Mouse (Mus musculus) hindbrain, embryonic 14.5 days (tissue): ENCODE data around the gene Nodal. TPM values are rescaled to one million over a fixed set of nuclear protein-coding genes. Genes with fewer than 3 reads are reported as not detected.

Experiments
- ATAC-seq: fragments of 200-750 bp; cut with Nextera tagmentation; 2 replicates; pipeline ENCODE4 v1.8.0; 2017; ENCODE audit warnings: moderate number of reproducible peaks, mild to moderate bottlenecking, moderate TSS enrichment, moderate library complexity; ENCODE audit not compliant: low FRiP score
- DNase-seq: peaks from one replicate; pipeline ENCODE4 v3.0.0-alpha.2; 2015; ENCODE audit warnings: low spot score
- H3K27ac ChIP-seq: fragments of 300-500 bp; sonication (generic); 2 replicates; pipeline ENCODE4 v1.5.1; 2014; ENCODE audit warnings: mild to moderate bottlenecking, moderate library complexity
- H3K27me3 ChIP-seq: fragments of 300-500 bp; sonication (generic); 2 replicates; pipeline ENCODE4 v1.6.1; 2014; ENCODE audit warnings: mild to moderate bottlenecking, low read length, mixed read lengths; ENCODE audit not compliant: control insufficient read depth, insufficient read depth
- H3K36me3 ChIP-seq: fragments of 300-500 bp; sonication (generic); replicated peaks from 2 replicates; pipeline ENCODE4 v1.6.1; 2014; ENCODE audit not compliant: control insufficient read depth, insufficient read depth
- H3K4me1 ChIP-seq: fragments of 300-500 bp; sonication (generic); replicated peaks from 2 replicates; pipeline ENCODE4 v1.6.1; 2014; ENCODE audit warnings: antibody characterized with exemption, low read length, mixed read lengths; ENCODE audit not compliant: control insufficient read depth, insufficient read depth
- H3K4me2 ChIP-seq: fragments of 300-500 bp; sonication (generic); replicated peaks from 2 replicates; pipeline ENCODE4 v1.6.1; 2014; ENCODE audit warnings: mild to moderate bottlenecking, moderate library complexity
- H3K4me3 ChIP-seq: fragments of 300-500 bp; sonication (generic); replicated peaks from 2 replicates; pipeline ENCODE4 v1.5.1; 2014; ENCODE audit warnings: mild to moderate bottlenecking, low read length
- H3K9ac ChIP-seq: fragments of 300-500 bp; sonication (generic); 2 replicates; pipeline ENCODE4 v1.6.1; 2014
- H3K9me3 ChIP-seq: fragments of 300-500 bp; sonication (generic); 2 replicates; pipeline ENCODE4 v1.6.1; 2016; ENCODE audit warnings: low read length; ENCODE audit not compliant: control insufficient read depth
- WGBS: fragments of 180-500 bp; shearing (Covaris S2); extraction: QIAGEN DNeasy Blood & Tissue Kit; methylation state at CpG from one replicate; pipeline ENCODE4 v1.1.7; 2014; 5-methylcytosine and 5-hydroxymethylcytosine counted together
- polyA plus RNA-seq: library from polyadenylated mRNA; unstranded; fragments of >200 nt; fragmentation: Nextera tagmentation; extraction: Ambion mirVana; gene quantifications from 2 replicates; pipeline ENCODE4 v1.2.1, GENCODE M21; 2014

The Nodal gene
- polyA plus RNA-seq, 1 experiment from 2014 or later, result 0.29 TPM

DNA sequence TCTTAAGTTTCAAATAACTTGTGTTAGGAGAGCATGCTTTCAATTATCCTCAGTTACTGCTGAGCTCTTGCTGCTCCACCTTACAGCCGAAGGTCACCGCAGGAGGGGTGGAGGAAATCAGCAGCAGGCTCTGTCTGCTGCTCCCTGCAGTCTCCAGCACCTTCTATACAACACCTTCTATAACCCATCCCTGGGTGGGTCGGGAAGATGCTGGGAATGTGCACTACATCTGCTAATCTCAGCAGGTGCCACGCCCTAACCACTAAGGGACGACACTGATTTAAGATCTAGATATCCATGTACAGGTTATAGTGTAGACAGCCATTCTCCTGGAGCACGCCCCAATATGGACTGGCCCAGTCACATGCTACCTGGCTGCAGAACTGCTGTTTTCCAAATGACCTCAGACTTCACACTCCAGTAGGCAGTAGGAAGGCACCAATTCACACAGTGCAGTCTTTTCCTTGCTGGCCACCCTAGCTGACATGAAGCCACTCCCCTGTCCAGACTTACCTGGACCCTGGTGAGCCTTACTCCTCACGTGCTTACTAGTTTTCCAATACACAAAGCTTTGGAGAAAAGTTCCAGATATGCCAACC lies 22.5 kb downstream of the Nodal start:
- Histone ChIP-seq H3K4me2 (no peak overlapping the region), H3K27me3 (no peaks in the 10 kb centered on the region), H3K4me1 (peaks cover 14% of the 10 kb centered on the region; the same call in 1 of the 2 replicates), H3K4me3 (no peak overlapping the region), H3K36me3 (no peaks in the 10 kb centered on the region), H3K27ac (no peak overlapping the region), H3K9me3 (no peaks in the 10 kb centered on the region), H3K9ac (no peak overlapping the region)
- ATAC-seq, result no peak
- DNase-seq, result no peak
- WGBS, result 92% methylated on average over 7 of the region's 7 CpGs

DNA sequence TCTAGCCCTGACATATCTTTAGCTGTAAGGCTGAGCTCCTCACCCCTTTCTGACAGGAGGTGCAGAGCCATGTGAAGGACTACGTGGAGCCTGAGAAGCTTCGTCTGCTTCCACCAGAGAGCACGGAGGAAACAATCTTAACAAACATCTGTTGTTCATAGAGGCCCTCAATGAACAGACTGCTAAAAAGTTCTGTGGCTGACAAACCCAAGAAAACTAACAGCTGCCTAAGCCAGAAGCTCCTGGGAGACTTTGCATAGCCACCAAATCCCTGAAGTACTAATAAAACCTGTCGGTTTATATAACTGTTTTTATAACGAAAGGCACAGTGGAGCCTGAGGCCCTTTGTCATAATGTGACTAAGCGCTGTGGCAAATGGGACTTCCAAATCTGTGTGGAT lies 25.7 kb downstream of the Nodal start:
- Histone ChIP-seq H3K36me3 (no peaks in the 10 kb centered on the region), H3K27ac (no peak overlapping the region; the same call in 1 of the 2 replicates), H3K9me3 (no peaks in the 10 kb centered on the region), H3K9ac (no peak overlapping the region), H3K4me3 (no peak overlapping the region), H3K4me2 (no peak overlapping the region), H3K27me3 (no peaks in the 10 kb centered on the region), H3K4me1 (peaks cover 20% of the 10 kb centered on the region; the same call in 1 of the 2 replicates)
- 65% methylated on average over 6 of the region's 6 CpGs for WGBS
- ATAC-seq (no peak), DNase-seq (no peak)

DNA sequence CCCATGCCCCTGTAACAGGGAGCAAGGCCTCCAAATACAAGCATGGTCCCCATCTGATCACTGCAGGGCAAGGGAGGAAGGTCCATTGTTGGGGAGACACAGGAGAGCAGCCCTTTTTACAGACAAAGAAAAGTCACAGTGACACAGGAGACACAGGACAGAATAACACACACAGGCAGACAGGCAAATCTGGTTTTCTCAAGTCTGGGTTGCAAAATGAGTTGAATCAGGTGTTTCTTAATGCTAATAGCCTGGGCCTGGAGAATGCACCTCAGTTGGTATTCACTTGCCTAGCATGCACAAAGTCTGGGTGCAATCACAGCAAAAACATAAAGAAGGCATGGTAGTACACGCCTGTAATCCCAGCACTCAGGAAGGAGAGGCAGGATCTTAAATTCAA lies 26.1 kb downstream of the Nodal start:
- no peaks in the 10 kb centered on the region for H3K27me3 ChIP-seq
- ATAC-seq, result no peak
- no peak overlapping the region for H3K4me2 ChIP-seq
- 80% methylated on average over 1 of the region's 1 CpGs for WGBS
- no peak overlapping the region for H3K27ac ChIP-seq
- no peak for DNase-seq
- H3K9ac ChIP-seq, result no peak overlapping the region
- peaks cover 20% of the 10 kb centered on the region; the same call in 1 of the 2 replicates for H3K4me1 ChIP-seq
- H3K4me3 ChIP-seq, result no peak overlapping the region
- no peaks in the 10 kb centered on the region for H3K36me3 ChIP-seq
- H3K9me3 ChIP-seq, result no peaks in the 10 kb centered on the region

DNA sequence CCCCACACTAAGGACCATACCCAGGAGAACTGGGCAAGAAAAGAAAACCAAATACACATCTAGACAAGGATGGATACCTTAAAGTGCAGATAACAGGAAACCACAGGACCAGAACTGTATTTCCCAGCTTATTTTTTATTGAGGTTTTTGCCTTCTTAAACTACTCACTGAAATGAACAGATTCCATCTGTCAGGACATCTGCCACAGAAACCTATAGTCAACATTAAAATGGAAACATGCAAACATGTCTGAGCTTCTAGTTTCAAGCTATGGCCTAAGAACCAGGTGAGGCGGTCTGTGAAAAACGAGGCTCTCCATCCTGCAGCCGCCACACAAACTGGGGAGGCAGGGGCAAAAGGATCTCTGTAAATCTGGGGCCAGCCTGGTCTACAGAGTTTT lies 27.2 kb downstream of the Nodal start:
- DNase-seq (no peak), ATAC-seq (no peak)
- Histone ChIP-seq H3K9me3 (no peaks in the 10 kb centered on the region), H3K4me2 (no peak overlapping the region), H3K9ac (no peak overlapping the region), H3K27me3 (no peaks in the 10 kb centered on the region), H3K4me3 (no peak overlapping the region), H3K4me1 (peaks cover 28% of the 10 kb centered on the region; the same call in 1 of the 2 replicates), H3K36me3 (peaks cover 4% of the 10 kb centered on the region; the same call in 1 of the 2 replicates), H3K27ac (no peak overlapping the region)
- 89% methylated on average over 3 of the region's 3 CpGs for WGBS

DNA sequence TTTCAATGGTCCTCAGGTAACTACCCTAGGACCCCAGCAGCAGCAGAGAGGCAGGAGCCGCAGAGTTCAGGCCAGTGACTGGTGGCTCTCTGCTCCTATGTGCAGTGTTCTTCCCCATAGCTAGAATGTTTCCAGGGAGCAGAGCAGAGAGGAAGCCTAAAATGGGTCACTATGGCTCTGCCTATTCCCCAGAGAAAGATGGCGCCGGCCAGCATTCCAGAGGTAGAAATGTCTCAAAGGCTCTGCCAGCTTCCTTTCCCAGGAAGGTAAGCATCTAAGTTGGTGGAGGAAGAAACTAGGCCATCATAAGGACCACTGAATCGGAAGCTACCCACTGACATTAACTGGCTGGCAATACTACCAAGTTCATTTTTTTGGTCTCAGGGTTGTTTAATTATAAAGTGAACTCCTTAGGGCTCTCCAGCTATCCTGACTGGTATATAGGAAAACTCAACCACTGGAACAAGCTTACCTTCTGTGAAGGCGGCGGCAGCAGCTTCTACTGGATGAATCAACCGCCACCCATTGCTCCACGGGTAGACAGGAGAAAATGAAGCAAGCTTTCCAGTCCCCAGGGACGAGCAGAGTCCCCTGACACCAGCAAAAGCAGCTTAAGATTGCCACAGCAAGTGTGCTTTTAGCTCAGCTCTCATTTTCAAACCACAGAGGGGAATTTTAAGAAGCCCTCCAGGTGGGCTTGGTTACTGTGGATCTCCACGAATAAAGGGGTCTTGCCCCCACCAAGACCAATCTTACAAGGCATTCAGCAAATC lies 30.0 kb downstream of the Nodal start:
- Histone ChIP-seq H3K27ac (peak overlapping the region; percentile 16; the same call in 1 of the 2 replicates), H3K9ac (no peak overlapping the region), H3K27me3 (no peaks in the 10 kb centered on the region), H3K4me1 (peaks cover 44% of the 10 kb centered on the region), H3K36me3 (peaks cover 4% of the 10 kb centered on the region; the same call in 1 of the 2 replicates), H3K4me2 (no peak overlapping the region), H3K4me3 (no peak overlapping the region), H3K9me3 (no peaks in the 10 kb centered on the region)
- 84% methylated on average over 10 of the region's 10 CpGs for WGBS
- DNase-seq (no peak), ATAC-seq (no peak)

DNA sequence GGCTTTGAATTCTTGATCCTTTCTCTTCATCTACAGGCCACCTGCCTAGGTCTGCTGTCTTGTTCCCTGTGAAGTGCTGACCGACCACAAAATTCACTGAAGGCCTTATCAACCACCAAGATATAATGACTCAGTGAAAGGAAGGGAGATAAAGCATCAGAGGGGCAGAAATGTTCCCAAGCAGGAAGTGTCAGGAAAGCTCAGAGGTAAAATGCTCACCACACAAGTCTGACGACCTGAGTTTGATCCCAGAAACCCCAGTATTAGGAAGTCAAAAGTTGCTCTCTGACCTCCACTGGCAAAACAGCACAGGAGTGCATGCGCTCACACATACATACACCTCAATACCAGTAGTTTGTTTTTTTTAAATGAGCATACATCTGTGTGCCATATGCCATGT lies 31.1 kb downstream of the Nodal start:
- DNase-seq (no peak), ATAC-seq (no peak)
- H3K4me2 ChIP-seq, result no peak overlapping the region
- H3K4me1 ChIP-seq, result peaks cover 37% of the 10 kb centered on the region
- H3K36me3 ChIP-seq, result peaks cover 4% of the 10 kb centered on the region; the same call in 1 of the 2 replicates
- 86% methylated on average over 3 of the region's 3 CpGs for WGBS
- no peaks in the 10 kb centered on the region for H3K27me3 ChIP-seq
- H3K27ac ChIP-seq, result no peak overlapping the region
- H3K9ac ChIP-seq, result no peak overlapping the region
- H3K9me3 ChIP-seq, result no peaks in the 10 kb centered on the region
- no peak overlapping the region for H3K4me3 ChIP-seq

DNA sequence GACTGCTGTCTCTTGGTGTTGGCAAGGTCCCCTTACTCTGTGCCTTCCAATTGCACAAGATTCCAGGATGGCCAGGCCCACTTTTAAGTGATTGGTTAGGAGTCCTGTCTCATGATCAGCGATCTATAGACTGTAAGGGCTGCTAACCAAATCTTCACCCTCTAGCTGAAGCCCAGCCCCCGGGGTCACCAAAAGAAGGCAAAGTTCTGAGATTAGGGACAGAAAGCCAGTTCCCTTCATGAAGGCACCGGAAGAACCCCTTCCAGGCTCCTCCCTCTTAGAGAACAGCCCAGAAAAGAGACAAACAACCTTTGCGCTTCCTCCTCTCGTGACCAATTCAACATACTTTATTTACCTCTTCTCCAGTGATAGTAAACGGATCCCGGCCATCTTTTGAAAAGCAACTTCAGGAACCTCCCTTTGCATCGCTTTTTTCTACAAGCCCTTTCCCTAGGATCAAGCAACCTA lies 33.7 kb downstream of the Nodal start:
- H3K27me3 ChIP-seq, result no peaks in the 10 kb centered on the region
- H3K9ac ChIP-seq, result peak overlapping the region; percentile 88
- H3K4me2 ChIP-seq, result peak overlapping the region; percentile 93
- H3K9me3 ChIP-seq, result no peaks in the 10 kb centered on the region
- 8% methylated on average over 8 of the region's 8 CpGs for WGBS
- peaks cover 30% of the 10 kb centered on the region for H3K4me1 ChIP-seq
- peak overlapping the region; percentile 95 for H3K4me3 ChIP-seq
- no peak overlapping the region; the same call in 1 of the 2 replicates for H3K27ac ChIP-seq
- DNase-seq (no peak), ATAC-seq (no peak)
- H3K36me3 ChIP-seq, result peaks cover 4% of the 10 kb centered on the region; the same call in 1 of the 2 replicates

DNA sequence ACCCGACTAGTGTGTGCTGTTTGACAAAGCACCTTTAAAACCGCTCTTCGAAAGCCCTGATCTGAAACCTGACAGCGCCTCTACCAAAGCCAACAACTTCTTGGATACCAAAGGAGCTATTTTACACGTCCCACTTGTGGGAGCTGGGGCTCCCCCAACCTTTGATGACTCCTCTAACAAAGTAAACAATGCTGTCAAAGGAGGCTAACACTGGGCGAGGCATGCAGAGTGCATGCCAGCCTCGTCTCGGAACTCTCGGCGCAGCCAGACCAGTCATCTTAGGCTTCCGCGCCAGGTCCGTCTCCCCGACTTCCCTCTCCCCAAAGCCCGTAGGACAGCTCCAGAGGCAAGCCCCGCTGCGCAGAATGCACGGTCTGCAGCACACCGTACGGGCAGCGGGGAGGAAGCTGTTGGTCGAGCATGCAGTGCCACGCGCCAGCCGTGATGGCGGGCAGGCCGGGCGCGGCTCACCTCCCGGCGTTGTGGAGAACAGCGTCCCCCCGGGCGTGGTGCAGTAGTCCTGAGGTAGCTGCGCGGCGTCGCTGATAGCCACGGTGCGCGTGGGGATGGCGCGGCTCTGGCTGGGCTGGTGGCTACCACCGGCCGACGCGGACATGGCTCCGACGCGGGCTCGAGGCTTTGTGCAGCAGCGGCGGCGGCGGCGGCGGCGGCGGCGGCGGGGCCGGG lies 34.3 kb downstream of the Nodal start:
- peak overlapping the region; percentile 93 for H3K4me2 ChIP-seq
- H3K36me3 ChIP-seq, result peaks cover 4% of the 10 kb centered on the region; the same call in 1 of the 2 replicates
- WGBS, result under 1% methylated on average over 58 of the region's 62 CpGs
- H3K27ac ChIP-seq, result peak overlapping the region; percentile 80
- peak overlapping the region; percentile 88 for H3K9ac ChIP-seq
- no peaks in the 10 kb centered on the region for H3K27me3 ChIP-seq
- no peaks in the 10 kb centered on the region for H3K9me3 ChIP-seq
- H3K4me3 ChIP-seq, result peak overlapping the region; percentile 95
- peak; percentile 77 for ATAC-seq
- peak; percentile 31 for DNase-seq
- peaks cover 30% of the 10 kb centered on the region for H3K4me1 ChIP-seq

DNA sequence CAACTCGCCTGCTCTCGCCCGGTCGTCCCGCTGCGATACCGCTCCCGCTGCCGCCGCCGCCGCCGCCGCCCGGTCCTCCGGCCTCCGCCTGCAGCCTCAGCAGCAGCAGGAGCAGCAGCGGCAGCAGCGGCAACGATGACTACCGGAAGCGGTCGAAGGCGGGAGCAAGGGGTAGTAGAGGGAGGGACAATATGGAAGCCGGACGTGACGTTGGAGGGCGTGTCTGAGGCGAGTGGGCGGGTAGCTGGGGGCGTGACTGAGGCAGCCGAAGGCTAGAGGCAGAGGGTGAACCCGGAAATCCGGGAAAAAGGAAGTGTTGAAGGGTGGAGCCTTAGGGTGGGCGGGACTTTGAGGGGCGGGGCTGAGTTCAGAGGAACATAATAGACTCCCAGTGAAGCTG lies 34.9 kb downstream of the Nodal start, which contains the start of gene Eif4ebp2:
Gene Eif4ebp2 (minus strand): TSS at position 17 of the 400 bp plus-strand sequence.
- DNase-seq (peak; percentile 98), ATAC-seq (peak; percentile 98)
- peak within 1 kb of the TSS; percentile 80 for H3K27ac ChIP-seq
- peak within 1 kb of the TSS; percentile 88 for H3K9ac ChIP-seq
- H3K9me3 ChIP-seq, result no peaks in the 10 kb centered on the region
- H3K4me3 ChIP-seq, result peak within 1 kb of the TSS; percentile 95
- H3K27me3 ChIP-seq, result no peaks in the 10 kb centered on the region
- peak within 1 kb of the TSS; percentile 93 for H3K4me2 ChIP-seq
- peaks cover 29% of the 10 kb centered on the region for H3K4me1 ChIP-seq
- under 1% methylated on average over 36 of the region's 36 CpGs for WGBS
- H3K36me3 ChIP-seq, result peaks cover 4% of the 10 kb centered on the region; the same call in 1 of the 2 replicates
